Mouse (Mus musculus) limb, embryonic 12.5 days (tissue): ENCODE measurements around the gene Dlg4. TPM values are rescaled to one million over a fixed set of nuclear protein-coding genes. Genes with fewer than 3 reads are reported as not detected.
"Not testable (repeated sequence)": the region's sequence is repeated elsewhere in the genome, so short reads cannot be mapped to it uniquely, and the experiment has no call there.

ENCODE experiments used
- ATAC-seq: fragments of 200-750 bp; cut with Nextera tagmentation; 2 replicates; pipeline ENCODE4 v1.8.0; 2017; ENCODE audit warnings: low read depth, moderate TSS enrichment; ENCODE audit not compliant: insufficient number of reproducible peaks, insufficient read depth, low FRiP score, low TSS enrichment
- H3K27ac ChIP-seq: fragments of 300-500 bp; sonication (generic); 2 replicates; pipeline ENCODE4 v1.5.1; 2016; ENCODE audit warnings: mild to moderate bottlenecking, moderate library complexity
- H3K27me3 ChIP-seq: fragments of 300-500 bp; sonication (generic); 2 replicates; pipeline ENCODE4 v1.6.1; 2016; ENCODE audit warnings: mild to moderate bottlenecking, moderate library complexity
- H3K36me3 ChIP-seq: fragments of 300-500 bp; sonication (generic); 2 replicates; pipeline ENCODE4 v1.6.1; 2016; ENCODE audit warnings: mild to moderate bottlenecking, moderate library complexity
- H3K4me1 ChIP-seq: fragments of 300-500 bp; sonication (generic); replicated peaks from 2 replicates; pipeline ENCODE4 v1.6.1; 2016
- H3K4me2 ChIP-seq: fragments of 300-500 bp; sonication (generic); 2 replicates; pipeline ENCODE4 v1.6.1; 2016; ENCODE audit warnings: mild to moderate bottlenecking, moderate library complexity
- H3K4me3 ChIP-seq: fragments of 300-500 bp; sonication (generic); replicated peaks from 2 replicates; pipeline ENCODE4 v1.5.1; 2016; ENCODE audit warnings: mild to moderate bottlenecking
- H3K9ac ChIP-seq: fragments of 300-500 bp; sonication (generic); replicated peaks from 2 replicates; pipeline ENCODE4 v1.6.1; 2016; ENCODE audit warnings: mild to moderate bottlenecking, moderate library complexity
- H3K9me3 ChIP-seq: fragments of 300-500 bp; sonication (generic); 2 replicates; pipeline ENCODE4 v1.6.1; 2016; ENCODE audit warnings: mild to moderate bottlenecking, moderate library complexity
- WGBS: fragments of 180-500 bp; shearing (Covaris S2); methylation state at CpG from one replicate; pipeline ENCODE4 v1.1.7; 2016; 5-methylcytosine and 5-hydroxymethylcytosine counted together
- polyA plus RNA-seq: library from polyadenylated mRNA; unstranded; fragments of >200 nt; fragmentation: Nextera tagmentation; extraction: Ambion mirVana; gene quantifications from 2 replicates; pipeline ENCODE4 v1.2.1, GENCODE M21; 2016

Gene Dlg4
- polyA plus RNA-seq, 1 experiment from 2014 or later: 10.6 TPM

GRCm38 (mm10) chr11:70055618-70056214 is 39.0 kb downstream of the Dlg4 start:
- peak overlapping the region; percentile 20; the same call in 1 of the 2 replicates for H3K27ac ChIP-seq
- peak overlapping the region; percentile 37 for H3K4me2 ChIP-seq
- H3K4me3 ChIP-seq: no peak overlapping the region
- no peaks in the 10 kb centered on the region for H3K9me3 ChIP-seq
- no peak overlapping the region for H3K9ac ChIP-seq
- WGBS: 29% methylated on average over 18 of the region's 18 CpGs
- no peaks in the 10 kb centered on the region for H3K36me3 ChIP-seq
- H3K4me1 ChIP-seq: peaks cover 27% of the 10 kb centered on the region
- peak; percentile 49 for ATAC-seq
- 0 out of 2 replicates have a peak, but pooled peaks cover 7% of the 10 kb centered on the region for H3K27me3 ChIP-seq

- ATAC-seq: no peak
- Histone ChIP-seq H3K27ac (no peak overlapping the region), H3K27me3 (0 out of 2 replicates have a peak, but pooled peaks cover 7% of the 10 kb centered on the region), H3K4me3 (no peak overlapping the region), H3K9me3 (peaks cover 3% of the 10 kb centered on the region), H3K4me2 (no peak overlapping the region), H3K36me3 (no peaks in the 10 kb centered on the region), H3K9ac (no peak overlapping the region), H3K4me1 (peaks cover 27% of the 10 kb centered on the region)
- 83% methylated on average over 9 of the region's 9 CpGs for WGBS
Observed at GRCm38 (mm10) chr11:70057805-70058204, 41.1 kb downstream of the Dlg4 start.

GRCm38 (mm10) chr11:70059930-70060329 is 43.2 kb downstream of the Dlg4 start:
- peaks cover 24% of the 10 kb centered on the region for H3K4me1 ChIP-seq
- 0 out of 2 replicates have a peak, but pooled peaks cover under 1% of the 10 kb centered on the region for H3K27me3 ChIP-seq
- H3K36me3 ChIP-seq: no peaks in the 10 kb centered on the region
- no peak overlapping the region for H3K9ac ChIP-seq
- H3K9me3 ChIP-seq: peaks cover 8% of the 10 kb centered on the region
- no peak overlapping the region for H3K27ac ChIP-seq
- no peak for ATAC-seq
- no peak overlapping the region for H3K4me3 ChIP-seq
- WGBS: 57% methylated on average over 6 of the region's 6 CpGs
- H3K4me2 ChIP-seq: no peak overlapping the region

GRCm38 (mm10) chr11:70063053-70063452 is 46.3 kb downstream of the Dlg4 start:
- H3K27me3 ChIP-seq: no peaks in the 10 kb centered on the region
- peaks cover 8% of the 10 kb centered on the region for H3K9me3 ChIP-seq
- H3K27ac ChIP-seq: no peak overlapping the region
- no peak overlapping the region for H3K4me3 ChIP-seq
- H3K4me1 ChIP-seq: peaks cover 31% of the 10 kb centered on the region
- no peak for ATAC-seq
- no peak overlapping the region for H3K4me2 ChIP-seq
- no peaks in the 10 kb centered on the region for H3K36me3 ChIP-seq
- 68% methylated on average over 3 of the region's 3 CpGs for WGBS
- H3K9ac ChIP-seq: no peak overlapping the region

GRCm38 (mm10) chr11:70066701-70067100 is 50.0 kb downstream of the Dlg4 start:
- H3K9me3 ChIP-seq: peaks cover 8% of the 10 kb centered on the region
- H3K4me1 ChIP-seq: peaks cover 37% of the 10 kb centered on the region
- no peaks in the 10 kb centered on the region for H3K27me3 ChIP-seq
- H3K4me2 ChIP-seq: 0 out of 2 replicates have a peak overlapping the region, but pooled peaks have one; percentile 4
- H3K27ac ChIP-seq: peak overlapping the region; percentile 79
- no peak for ATAC-seq
- no peaks in the 10 kb centered on the region for H3K36me3 ChIP-seq
- no peak overlapping the region for H3K9ac ChIP-seq
- no peak overlapping the region for H3K4me3 ChIP-seq
- 75% methylated on average over 4 of the region's 4 CpGs for WGBS

- Histone ChIP-seq H3K4me3 (no peak overlapping the region), H3K4me2 (no peak overlapping the region), H3K9ac (no peak overlapping the region), H3K36me3 (no peaks in the 10 kb centered on the region), H3K9me3 (0 out of 2 replicates have a peak, but pooled peaks cover under 1% of the 10 kb centered on the region), H3K27me3 (no peaks in the 10 kb centered on the region), H3K27ac (no peak overlapping the region), H3K4me1 (peaks cover 42% of the 10 kb centered on the region)
- no peak for ATAC-seq
- WGBS: 29% methylated on average over 3 of the region's 3 CpGs
Observed at GRCm38 (mm10) chr11:70068245-70068644, 51.5 kb downstream of the Dlg4 start.

GRCm38 (mm10) chr11:70070057-70070456 is 53.3 kb downstream of the Dlg4 start:
- Histone ChIP-seq H3K9me3 (no peaks in the 10 kb centered on the region), H3K4me1 (peaks cover 54% of the 10 kb centered on the region), H3K27ac (peak overlapping the region; percentile 85), H3K36me3 (no peaks in the 10 kb centered on the region), H3K9ac (no peak overlapping the region), H3K4me2 (peak overlapping the region; percentile 16; the same call in 1 of the 2 replicates), H3K4me3 (no peak overlapping the region), H3K27me3 (no peaks in the 10 kb centered on the region)
- WGBS: 27% methylated on average over 6 of the region's 6 CpGs
- ATAC-seq: peak; percentile 58

GRCm38 (mm10) chr11:70070603-70071002 is 53.9 kb downstream of the Dlg4 start:
- not testable (repeated sequence) for ATAC-seq, H3K9ac ChIP-seq, H3K36me3 ChIP-seq, H3K4me2 ChIP-seq, H3K4me3 ChIP-seq, H3K9me3 ChIP-seq, H3K27me3 ChIP-seq
- H3K27ac ChIP-seq: peak overlapping the region; percentile 84
- WGBS: 69% methylated on average over 3 of the region's 3 CpGs
- peaks cover 50% of the 10 kb centered on the region for H3K4me1 ChIP-seq

- Histone ChIP-seq H3K9me3 (no peaks in the 10 kb centered on the region), H3K27me3 (no peaks in the 10 kb centered on the region), H3K9ac (no peak overlapping the region), H3K4me2 (peak overlapping the region; percentile 39), H3K36me3 (no peaks in the 10 kb centered on the region), H3K27ac (no peak overlapping the region; the same call in 1 of the 2 replicates), H3K4me1 (peaks cover 20% of the 10 kb centered on the region), H3K4me3 (no peak overlapping the region)
- WGBS: 39% methylated on average over 17 of the region's 17 CpGs
- 0 out of 2 replicates have a peak, but pooled peaks have one; percentile 52 for ATAC-seq
Observed at GRCm38 (mm10) chr11:70074379-70075071, 57.8 kb downstream of the Dlg4 start.

GRCm38 (mm10) chr11:70075581-70075980 is 58.8 kb downstream of the Dlg4 start:
- WGBS: 85% methylated on average over 6 of the region's 6 CpGs
- ATAC-seq: no peak
- peaks cover 17% of the 10 kb centered on the region for H3K4me1 ChIP-seq
- H3K4me3 ChIP-seq: no peak overlapping the region
- H3K4me2 ChIP-seq: no peak overlapping the region
- no peak overlapping the region for H3K27ac ChIP-seq
- no peak overlapping the region for H3K9ac ChIP-seq
- H3K9me3 ChIP-seq: no peaks in the 10 kb centered on the region
- H3K36me3 ChIP-seq: no peaks in the 10 kb centered on the region
- H3K27me3 ChIP-seq: no peaks in the 10 kb centered on the region

GRCm38 (mm10) chr11:70077441-70077840 is 60.7 kb downstream of the Dlg4 start:
- Histone ChIP-seq H3K36me3 (no peaks in the 10 kb centered on the region), H3K4me3 (no peak overlapping the region), H3K27ac (no peak overlapping the region), H3K4me2 (no peak overlapping the region), H3K4me1 (peaks cover 17% of the 10 kb centered on the region), H3K27me3 (no peaks in the 10 kb centered on the region), H3K9me3 (no peaks in the 10 kb centered on the region), H3K9ac (no peak overlapping the region)
- WGBS: 50% methylated on average over 3 of the region's 3 CpGs
- ATAC-seq: no peak
